Mouse (Mus musculus) bone marrow, adult 2 months (tissue): ENCODE measurements around the gene Apoc2.

ENCODE experiments used
- CTCF ChIP-seq: fragments of 200-500 bp; IDR thresholded peaks from 2 replicates; pipeline ENCODE4 v1.5.1; 2011; ENCODE audit warnings: low read length, control low read depth; ENCODE audit not compliant: control insufficient read depth, insufficient read depth
- POLR2A ChIP-seq: fragments of 200-500 bp; IDR thresholded peaks from 2 replicates; pipeline ENCODE4 v1.6.1; 2011; ENCODE audit warnings: low read depth, mild to moderate bottlenecking, control low read depth, low read length, borderline replicate concordance; ENCODE audit not compliant: control insufficient read depth

DNA sequence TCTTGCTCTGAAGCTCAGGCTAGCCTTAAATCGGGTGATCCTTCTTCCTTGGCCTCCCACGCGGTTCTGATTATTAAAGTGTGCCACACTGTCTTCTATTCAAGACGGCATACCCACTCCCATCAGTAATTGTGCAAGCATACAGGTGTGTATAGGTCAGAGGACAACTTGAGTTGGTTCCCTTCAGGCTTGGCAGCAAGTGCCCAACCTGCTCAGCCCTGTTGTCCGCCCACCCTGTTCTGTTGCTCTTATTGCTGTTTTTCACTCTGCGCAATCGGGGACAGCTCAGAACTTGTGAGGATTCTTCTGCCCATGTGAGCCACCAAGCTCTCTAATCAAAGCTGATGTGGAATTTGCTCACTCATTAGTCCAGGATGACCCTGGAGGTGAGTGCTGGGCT, 27.5 kb upstream of the Apoc2 start:
- no peak for TF ChIP-seq CTCF
- TF ChIP-seq POLR2A, result no peak
